Mouse (Mus musculus): ENCODE data around the gene Scn2a. TPM values are rescaled to one million over a fixed set of nuclear protein-coding genes. Genes with fewer than 3 reads are reported as not detected.

Gene Scn2a
- polyA plus RNA-seq, 1 experiment from 2014 or later = 3.3 TPM

- Histone ChIP-seq H3K27me3 (ENCODE audit: control insufficient read depth, insufficient read depth, low read length) (no peaks in the 10 kb centered on the region), H3K9me3 (replicated peaks; ENCODE audit: control insufficient read depth, low read length) (no peaks in the 10 kb centered on the region), H3K4me1 (ENCODE audit: control insufficient read depth, insufficient read depth, low read length) (no peaks in the 10 kb centered on the region), H3K36me3 (ENCODE audit: control insufficient read depth, insufficient read depth, low read length) (no peaks in the 10 kb centered on the region), H3K9ac (ENCODE audit: low read length) (no peak overlapping the region), H3K27ac (ENCODE audit: low read length) (no peak overlapping the region), H3K4me3 (replicated peaks; ENCODE audit: low read length) (no peak overlapping the region), H3K4me2 (ENCODE audit: low read depth, low read length) (no peak overlapping the region)
- no peak for ATAC-seq (ENCODE audit: insufficient read depth, low FRiP score)
- WGBS = 55% methylated on average over 3 of the region's 3 CpGs
These were observed 64.6 kb downstream of the Scn2a start for GRCm38 (mm10) chr2:65685151-65685550.

- ATAC-seq (ENCODE audit: insufficient read depth, low FRiP score) = no peak
- H3K27ac ChIP-seq (ENCODE audit: low read length) = no peak overlapping the region
- WGBS = 79% methylated on average over 6 of the region's 6 CpGs
- H3K4me2 ChIP-seq (ENCODE audit: low read depth, low read length) = no peak overlapping the region
- no peaks in the 10 kb centered on the region for H3K36me3 ChIP-seq (ENCODE audit: control insufficient read depth, insufficient read depth, low read length)
- H3K9ac ChIP-seq (ENCODE audit: low read length) = no peak overlapping the region
- H3K4me3 ChIP-seq (replicated peaks; ENCODE audit: low read length) = no peak overlapping the region
- no peaks in the 10 kb centered on the region for H3K9me3 ChIP-seq (replicated peaks; ENCODE audit: control insufficient read depth, low read length)
- H3K4me1 ChIP-seq (ENCODE audit: control insufficient read depth, insufficient read depth, low read length) = no peaks in the 10 kb centered on the region
- H3K27me3 ChIP-seq (ENCODE audit: control insufficient read depth, insufficient read depth, low read length) = no peaks in the 10 kb centered on the region
These were observed 70.0 kb downstream of the Scn2a start for GRCm38 (mm10) chr2:65690456-65691184.

GRCm38 (mm10) chr2:65694485-65694884, 73.9 kb downstream of the Scn2a start:
- no peak overlapping the region for H3K27ac ChIP-seq (ENCODE audit: low read length)
- H3K9me3 ChIP-seq (replicated peaks; ENCODE audit: control insufficient read depth, low read length) = no peaks in the 10 kb centered on the region
- no peak for ATAC-seq (ENCODE audit: insufficient read depth, low FRiP score)
- no peak overlapping the region for H3K4me3 ChIP-seq (replicated peaks; ENCODE audit: low read length)
- WGBS = 67% methylated on average over 3 of the region's 3 CpGs
- no peaks in the 10 kb centered on the region for H3K27me3 ChIP-seq (ENCODE audit: control insufficient read depth, insufficient read depth, low read length)
- H3K9ac ChIP-seq (ENCODE audit: low read length) = no peak overlapping the region
- no peaks in the 10 kb centered on the region for H3K4me1 ChIP-seq (ENCODE audit: control insufficient read depth, insufficient read depth, low read length)
- H3K4me2 ChIP-seq (ENCODE audit: low read depth, low read length) = no peak overlapping the region
- no peaks in the 10 kb centered on the region for H3K36me3 ChIP-seq (ENCODE audit: control insufficient read depth, insufficient read depth, low read length)

GRCm38 (mm10) chr2:65695061-65695460, 74.5 kb downstream of the Scn2a start:
- WGBS = 83% methylated on average over 7 of the region's 7 CpGs
- Histone ChIP-seq H3K4me2 (ENCODE audit: low read depth, low read length) (no peak overlapping the region), H3K9me3 (replicated peaks; ENCODE audit: control insufficient read depth, low read length) (no peaks in the 10 kb centered on the region), H3K27ac (ENCODE audit: low read length) (no peak overlapping the region), H3K27me3 (ENCODE audit: control insufficient read depth, insufficient read depth, low read length) (no peaks in the 10 kb centered on the region), H3K36me3 (ENCODE audit: control insufficient read depth, insufficient read depth, low read length) (no peaks in the 10 kb centered on the region), H3K4me3 (replicated peaks; ENCODE audit: low read length) (no peak overlapping the region), H3K9ac (ENCODE audit: low read length) (no peak overlapping the region), H3K4me1 (ENCODE audit: control insufficient read depth, insufficient read depth, low read length) (no peaks in the 10 kb centered on the region)
- no peak for ATAC-seq (ENCODE audit: insufficient read depth, low FRiP score)

GRCm38 (mm10) chr2:65700246-65700645, 79.7 kb downstream of the Scn2a start:
- no peak overlapping the region for H3K4me3 ChIP-seq (replicated peaks; ENCODE audit: low read length)
- no peak overlapping the region for H3K4me2 ChIP-seq (ENCODE audit: low read depth, low read length)
- no peaks in the 10 kb centered on the region for H3K4me1 ChIP-seq (ENCODE audit: control insufficient read depth, insufficient read depth, low read length)
- no peaks in the 10 kb centered on the region for H3K9me3 ChIP-seq (replicated peaks; ENCODE audit: control insufficient read depth, low read length)
- H3K27ac ChIP-seq (ENCODE audit: low read length) = no peak overlapping the region
- H3K9ac ChIP-seq (ENCODE audit: low read length) = no peak overlapping the region
- WGBS = 97% methylated on average over 1 of the region's 1 CpGs
- no peak for ATAC-seq (ENCODE audit: insufficient read depth, low FRiP score)
- H3K36me3 ChIP-seq (ENCODE audit: control insufficient read depth, insufficient read depth, low read length) = no peaks in the 10 kb centered on the region
- no peaks in the 10 kb centered on the region for H3K27me3 ChIP-seq (ENCODE audit: control insufficient read depth, insufficient read depth, low read length)

GRCm38 (mm10) chr2:65701175-65701574, 80.6 kb downstream of the Scn2a start:
- Histone ChIP-seq H3K9me3 (replicated peaks; ENCODE audit: control insufficient read depth, low read length) (no peaks in the 10 kb centered on the region), H3K4me1 (ENCODE audit: control insufficient read depth, insufficient read depth, low read length) (no peaks in the 10 kb centered on the region), H3K4me2 (ENCODE audit: low read depth, low read length) (no peak overlapping the region), H3K4me3 (replicated peaks; ENCODE audit: low read length) (no peak overlapping the region), H3K9ac (ENCODE audit: low read length) (no peak overlapping the region), H3K27me3 (ENCODE audit: control insufficient read depth, insufficient read depth, low read length) (no peaks in the 10 kb centered on the region), H3K27ac (ENCODE audit: low read length) (no peak overlapping the region), H3K36me3 (ENCODE audit: control insufficient read depth, insufficient read depth, low read length) (no peaks in the 10 kb centered on the region)
- WGBS = 84% methylated on average over 3 of the region's 3 CpGs
- ATAC-seq (ENCODE audit: insufficient read depth, low FRiP score) = no peak

GRCm38 (mm10) chr2:65722219-65722800, 101.7 kb downstream of the Scn2a start:
- Histone ChIP-seq H3K4me2 (ENCODE audit: low read depth, low read length) (no peak overlapping the region), H3K27me3 (ENCODE audit: control insufficient read depth, insufficient read depth, low read length) (no peaks in the 10 kb centered on the region), H3K4me3 (replicated peaks; ENCODE audit: low read length) (no peak overlapping the region), H3K4me1 (ENCODE audit: control insufficient read depth, insufficient read depth, low read length) (no peaks in the 10 kb centered on the region), H3K27ac (ENCODE audit: low read length) (no peak overlapping the region), H3K9ac (ENCODE audit: low read length) (no peak overlapping the region), H3K36me3 (ENCODE audit: control insufficient read depth, insufficient read depth, low read length) (no peaks in the 10 kb centered on the region), H3K9me3 (replicated peaks; ENCODE audit: control insufficient read depth, low read length) (no peaks in the 10 kb centered on the region)
- WGBS = 85% methylated on average over 6 of the region's 6 CpGs
- ATAC-seq (ENCODE audit: insufficient read depth, low FRiP score) = no peak

GRCm38 (mm10) chr2:65745400-65745799, 124.8 kb downstream of the Scn2a start:
- no peak overlapping the region for H3K27ac ChIP-seq (ENCODE audit: low read length)
- H3K36me3 ChIP-seq (ENCODE audit: control insufficient read depth, insufficient read depth, low read length) = no peaks in the 10 kb centered on the region
- H3K4me1 ChIP-seq (ENCODE audit: control insufficient read depth, insufficient read depth, low read length) = no peaks in the 10 kb centered on the region
- no peaks in the 10 kb centered on the region for H3K27me3 ChIP-seq (ENCODE audit: control insufficient read depth, insufficient read depth, low read length)
- WGBS = 68% methylated on average over 5 of the region's 5 CpGs
- H3K4me3 ChIP-seq (replicated peaks; ENCODE audit: low read length) = no peak overlapping the region
- no peaks in the 10 kb centered on the region for H3K9me3 ChIP-seq (replicated peaks; ENCODE audit: control insufficient read depth, low read length)
- no peak overlapping the region for H3K9ac ChIP-seq (ENCODE audit: low read length)
- no peak overlapping the region for H3K4me2 ChIP-seq (ENCODE audit: low read depth, low read length)
- no peak for ATAC-seq (ENCODE audit: insufficient read depth, low FRiP score)

GRCm38 (mm10) chr2:65782442-65782841, 161.9 kb downstream of the Scn2a start:
- ATAC-seq (ENCODE audit: insufficient read depth, low FRiP score) = no peak
- no peak overlapping the region for H3K9ac ChIP-seq (ENCODE audit: low read length)
- no peaks in the 10 kb centered on the region for H3K9me3 ChIP-seq (replicated peaks; ENCODE audit: control insufficient read depth, low read length)
- H3K27ac ChIP-seq (ENCODE audit: low read length) = no peak overlapping the region
- no peaks in the 10 kb centered on the region for H3K27me3 ChIP-seq (ENCODE audit: control insufficient read depth, insufficient read depth, low read length)
- 39% methylated on average over 7 of the region's 7 CpGs for WGBS
- H3K36me3 ChIP-seq (ENCODE audit: control insufficient read depth, insufficient read depth, low read length) = no peaks in the 10 kb centered on the region
- no peak overlapping the region for H3K4me3 ChIP-seq (replicated peaks; ENCODE audit: low read length)
- no peak overlapping the region for H3K4me2 ChIP-seq (ENCODE audit: low read depth, low read length)
- H3K4me1 ChIP-seq (ENCODE audit: control insufficient read depth, insufficient read depth, low read length) = no peaks in the 10 kb centered on the region

Measured in stomach, embryonic 16.5 days (tissue).